Mouse (Mus musculus): ENCODE data around the gene Kif13a. TPM values are rescaled to one million over a fixed set of nuclear protein-coding genes. Genes with fewer than 3 reads are reported as not detected.

Kif13a gene
- total RNA-seq, 2 experiments from 2014 or later, result 20.9 to 21.7 TPM

- TF ChIP-seq CTCF (conservative IDR thresholded peaks at IDR 0.05), result peak; percentile 64
- Histone ChIP-seq H3K4me3 (no peak overlapping the region), H3K27ac (no peak overlapping the region)
- DNase-seq (ENCODE audit: low spot score in 2 of 2), result peak in 1 of 2 experiments; percentile 17
These were observed 119.6 kb downstream of the Kif13a start for GRCm38 (mm10) chr13:46810098-46810497.

GRCm38 (mm10) chr13:46807901-46808300 is 121.8 kb downstream of the Kif13a start:
- TF ChIP-seq CTCF (conservative IDR thresholded peaks at IDR 0.05), result no peak
- no peak for DNase-seq (ENCODE audit: low spot score in 2 of 2)
- no peak overlapping the region for H3K4me3 ChIP-seq
- H3K27ac ChIP-seq, result no peak overlapping the region

- H3K27ac ChIP-seq, result no peak overlapping the region
- TF ChIP-seq CTCF (conservative IDR thresholded peaks at IDR 0.05), result no peak
These were observed 128.5 kb downstream of the Kif13a start for GRCm38 (mm10) chr13:46801196-46801595.

GRCm38 (mm10) chr13:46798156-46798555 is 131.5 kb downstream of the Kif13a start:
- TF ChIP-seq CTCF (conservative IDR thresholded peaks at IDR 0.05), result peak; percentile 82
- H3K27ac ChIP-seq, result no peak overlapping the region
- H3K4me3 ChIP-seq, result no peak overlapping the region
- peak; percentile 32 to 71 for DNase-seq (ENCODE audit: low spot score in 2 of 2)

More at GRCm38 (mm10) chr13:46801196-46801595, 128.5 kb downstream of the Kif13a start:
- no peak overlapping the region for H3K4me3 ChIP-seq
- no peak for DNase-seq (ENCODE audit: low spot score in 2 of 2)

GRCm38 (mm10) chr13:46796381-46796780 is 133.3 kb downstream of the Kif13a start:
- H3K4me3 ChIP-seq, result no peak overlapping the region
- no peak for TF ChIP-seq CTCF (conservative IDR thresholded peaks at IDR 0.05)
- no peak overlapping the region for H3K27ac ChIP-seq
- no peak for DNase-seq (ENCODE audit: low spot score in 2 of 2)

- DNase-seq (ENCODE audit: low spot score in 2 of 2), result no peak
- no peak overlapping the region for H3K27ac ChIP-seq
- TF ChIP-seq CTCF (conservative IDR thresholded peaks at IDR 0.05), result peak; percentile 47
- no peak overlapping the region for H3K4me3 ChIP-seq
These were observed 135.8 kb downstream of the Kif13a start for GRCm38 (mm10) chr13:46793824-46794223.

GRCm38 (mm10) chr13:46788452-46788851 is 141.2 kb downstream of the Kif13a start:
- DNase-seq (ENCODE audit: low spot score in 2 of 2), result no peak
- TF ChIP-seq CTCF (conservative IDR thresholded peaks at IDR 0.05), result no peak
- no peak overlapping the region for H3K27ac ChIP-seq
- H3K4me3 ChIP-seq, result no peak overlapping the region

DNA sequence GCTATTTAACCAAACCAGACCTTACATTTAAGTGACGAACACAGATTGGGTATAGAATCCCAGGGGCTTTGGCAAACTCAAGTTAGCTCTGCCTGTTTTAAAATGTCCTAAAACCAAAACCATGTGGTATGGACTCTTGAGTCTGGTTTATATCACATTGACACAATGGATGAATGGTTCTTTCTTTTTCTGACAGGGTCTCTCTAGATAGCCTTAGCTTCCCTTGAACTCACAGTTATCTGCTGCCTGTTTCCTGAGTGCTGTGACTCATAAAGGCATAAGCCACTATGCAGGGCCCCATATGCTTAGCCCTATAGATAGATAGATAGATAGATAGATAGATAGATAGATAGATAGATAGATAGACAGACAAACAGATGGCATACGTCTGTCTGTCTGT is 142.8 kb downstream of the Kif13a start:
- no peak overlapping the region for H3K27ac ChIP-seq
- no peak for TF ChIP-seq CTCF (conservative IDR thresholded peaks at IDR 0.05)
- DNase-seq (ENCODE audit: low spot score in 2 of 2), result no peak
- H3K4me3 ChIP-seq, result no peak overlapping the region

GRCm38 (mm10) chr13:46786064-46786561 is 143.6 kb downstream of the Kif13a start:
- Histone ChIP-seq H3K27ac (no peak overlapping the region), H3K4me3 (no peak overlapping the region)
- no peak for DNase-seq (ENCODE audit: low spot score in 2 of 2)
- TF ChIP-seq CTCF (conservative IDR thresholded peaks at IDR 0.05), result no peak

GRCm38 (mm10) chr13:46780379-46780778 is 149.3 kb downstream of the Kif13a start:
- TF ChIP-seq CTCF (conservative IDR thresholded peaks at IDR 0.05), result no peak
- Histone ChIP-seq H3K4me3 (no peak overlapping the region), H3K27ac (peak overlapping the region; percentile 49; the same call in 1 of the 2 replicates)
- no peak for DNase-seq (ENCODE audit: low spot score in 2 of 2)

DNA sequence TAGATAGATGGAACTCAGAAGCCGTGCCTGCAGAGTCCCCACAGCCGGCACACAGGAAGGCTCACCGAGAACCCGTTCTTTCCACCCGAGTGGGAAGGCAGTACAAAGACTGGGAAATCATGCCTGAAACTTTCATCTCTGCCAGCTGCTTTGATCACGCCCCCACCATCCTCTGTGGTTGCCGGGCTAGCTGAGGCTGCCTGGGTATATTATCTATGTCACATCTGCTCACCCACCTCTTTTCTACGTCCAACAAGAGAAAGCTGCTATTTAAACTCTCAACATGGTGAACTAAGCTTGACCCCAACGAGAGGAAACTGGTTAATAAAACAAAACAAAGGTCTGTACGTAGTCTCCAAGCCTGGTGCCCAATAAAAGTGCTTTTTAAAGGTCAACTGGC is 149.8 kb downstream of the Kif13a start:
- TF ChIP-seq CTCF (conservative IDR thresholded peaks at IDR 0.05), result no peak
- H3K27ac ChIP-seq, result peak overlapping the region; percentile 49; the same call in 1 of the 2 replicates
- H3K4me3 ChIP-seq, result no peak overlapping the region
- no peak for DNase-seq (ENCODE audit: low spot score in 2 of 2)

GRCm38 (mm10) chr13:46777461-46777860 is 152.2 kb downstream of the Kif13a start:
- H3K4me3 ChIP-seq, result no peak overlapping the region
- DNase-seq (ENCODE audit: low spot score in 2 of 2), result no peak
- TF ChIP-seq CTCF (conservative IDR thresholded peaks at IDR 0.05), result no peak
- no peak overlapping the region for H3K27ac ChIP-seq

- H3K27ac ChIP-seq, result no peak overlapping the region
- no peak for TF ChIP-seq CTCF (conservative IDR thresholded peaks at IDR 0.05)
- no peak for DNase-seq (ENCODE audit: low spot score in 2 of 2)
- H3K4me3 ChIP-seq, result no peak overlapping the region
These were observed 152.9 kb downstream of the Kif13a start for GRCm38 (mm10) chr13:46776636-46777305.

GRCm38 (mm10) chr13:46774998-46775397 is 154.7 kb downstream of the Kif13a start:
- H3K4me3 ChIP-seq, result no peak overlapping the region
- no peak for DNase-seq (ENCODE audit: low spot score in 2 of 2)
- TF ChIP-seq CTCF (conservative IDR thresholded peaks at IDR 0.05), result no peak
- H3K27ac ChIP-seq, result no peak overlapping the region

All from layer of hippocampus, adult 2 months (tissue).